Mouse (Mus musculus) heart, embryonic 10.5 days (tissue): ENCODE results near the gene Pemt. TPM values are rescaled to one million over a fixed set of nuclear protein-coding genes. Genes with fewer than 3 reads are reported as not detected.
"Not testable (repeated sequence)": the region's sequence is repeated elsewhere in the genome, so short reads cannot be mapped to it uniquely, and the experiment has no call there.

Source experiments
- DNase-seq: peaks from one replicate; pipeline ENCODE4 v3.0.0-alpha.2; 2017; ENCODE audit warnings: low spot score
- H3K27ac ChIP-seq: fragments of 300-500 bp; sonication (generic); 2 replicates; pipeline ENCODE4 v1.5.1; 2016; ENCODE audit warnings: mild to moderate bottlenecking
- H3K27me3 ChIP-seq: fragments of 300-500 bp; sonication (generic); 2 replicates; pipeline ENCODE4 v1.6.1; 2016; ENCODE audit warnings: mild to moderate bottlenecking; ENCODE audit not compliant: poor library complexity, insufficient read depth, severe bottlenecking
- H3K36me3 ChIP-seq: fragments of 300-500 bp; sonication (generic); 2 replicates; pipeline ENCODE4 v1.6.1; 2016; ENCODE audit warnings: mild to moderate bottlenecking, moderate library complexity
- H3K4me1 ChIP-seq: fragments of 300-500 bp; sonication (generic); 2 replicates; pipeline ENCODE4 v1.6.1; 2016; ENCODE audit warnings: mild to moderate bottlenecking
- H3K4me3 ChIP-seq: fragments of 300-500 bp; sonication (generic); 2 replicates; pipeline ENCODE4 v1.5.1; 2016; ENCODE audit warnings: mild to moderate bottlenecking, moderate library complexity
- H3K9me3 ChIP-seq: fragments of 300-500 bp; sonication (generic); 2 replicates; pipeline ENCODE4 v1.6.1; 2016; ENCODE audit warnings: mild to moderate bottlenecking, moderate library complexity
- WGBS: fragments of 180-500 bp; shearing (Covaris S2); methylation state at CpG from one replicate; pipeline ENCODE4 v1.1.7; 2016; 5-methylcytosine and 5-hydroxymethylcytosine counted together
- polyA plus RNA-seq: library from polyadenylated mRNA; unstranded; fragments of >200 nt; fragmentation: Nextera tagmentation; extraction: Ambion mirVana; gene quantifications from 2 replicates; pipeline ENCODE4 v1.2.1, GENCODE M21; 2016

The Pemt gene
- polyA plus RNA-seq, 1 experiment from 2014 or later = 11.6 TPM

DNA sequence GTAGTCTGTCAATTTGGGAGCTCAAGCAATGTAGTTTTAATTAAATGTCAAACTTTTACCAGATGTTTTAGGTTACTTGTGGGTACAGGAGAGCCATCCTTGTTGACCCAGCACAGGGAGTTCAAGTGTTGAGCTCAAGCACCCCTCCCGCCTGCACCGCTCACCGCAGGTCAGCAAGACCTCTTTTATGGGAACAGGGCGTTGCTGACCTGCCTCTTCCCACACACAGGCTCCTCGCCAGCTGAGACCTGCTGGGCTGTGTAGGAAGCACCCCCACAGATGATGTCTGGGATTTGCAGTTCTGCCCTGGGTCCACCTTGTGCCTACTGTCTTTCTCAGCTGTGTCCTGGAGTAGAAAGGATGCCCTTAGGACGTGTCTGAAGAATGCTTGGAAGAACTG is 89.5 kb downstream of the Pemt start:
- Histone ChIP-seq H3K36me3 (peaks cover 27% of the 10 kb centered on the region), H3K27me3 (no peaks in the 10 kb centered on the region), H3K9me3 (no peaks in the 10 kb centered on the region), H3K4me1 (peaks cover 45% of the 10 kb centered on the region), H3K4me3 (no peak overlapping the region), H3K27ac (no peak overlapping the region)
- 88% methylated on average over 6 of the region's 6 CpGs for WGBS
- no peak for DNase-seq

DNA sequence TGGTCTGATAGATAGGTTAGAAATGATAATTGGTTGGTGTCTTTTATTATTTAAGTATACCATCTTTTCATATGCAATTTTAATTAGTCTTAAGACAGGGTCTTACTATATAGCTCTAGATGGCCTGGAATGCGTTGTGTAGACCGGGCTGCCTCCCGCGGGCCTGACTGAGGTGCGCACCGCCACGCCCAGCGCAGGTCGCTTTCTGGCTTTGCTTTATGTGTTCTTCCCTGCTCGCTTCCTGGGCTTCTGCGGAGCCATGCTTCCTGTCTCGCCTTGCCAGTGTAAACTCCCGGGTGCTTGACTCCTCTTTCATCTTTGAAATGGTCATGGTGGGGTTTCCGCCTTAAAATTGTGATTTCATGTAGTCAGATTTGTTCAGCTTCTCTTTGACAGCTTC is 93.4 kb downstream of the Pemt start:
- H3K27ac ChIP-seq = no peak overlapping the region
- no peaks in the 10 kb centered on the region for H3K27me3 ChIP-seq
- H3K4me1 ChIP-seq = peaks cover 25% of the 10 kb centered on the region; the same call in 1 of the 2 replicates
- DNase-seq = no peak
- H3K36me3 ChIP-seq = peaks cover 21% of the 10 kb centered on the region; the same call in 1 of the 2 replicates
- H3K9me3 ChIP-seq = no peaks in the 10 kb centered on the region
- WGBS = 87% methylated on average over 14 of the region's 14 CpGs
- no peak overlapping the region for H3K4me3 ChIP-seq

DNA sequence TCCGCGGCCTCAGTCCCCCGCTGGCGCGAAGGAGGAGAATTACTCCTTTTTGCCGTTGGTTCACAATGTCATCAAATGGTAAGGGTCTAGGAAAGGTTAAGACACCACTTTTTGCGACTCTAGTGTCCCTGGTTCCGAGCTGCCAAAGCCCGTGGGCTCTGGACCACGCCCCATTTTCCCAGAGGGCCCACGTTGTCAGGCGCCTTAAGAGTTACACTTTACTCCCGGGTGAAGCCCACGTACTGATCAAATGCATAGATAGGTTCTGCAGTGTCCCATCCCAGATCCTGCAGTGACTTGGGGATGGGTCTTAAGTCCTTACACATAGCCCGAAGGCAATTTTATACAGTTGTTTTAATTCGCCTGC is 97.9 kb downstream of the Pemt start:
- Histone ChIP-seq H3K4me1 (peaks cover 23% of the 10 kb centered on the region; the same call in 1 of the 2 replicates), H3K27ac (peak overlapping the region; percentile 98), H3K36me3 (peaks cover 8% of the 10 kb centered on the region; the same call in 1 of the 2 replicates), H3K9me3 (no peaks in the 10 kb centered on the region), H3K27me3 (no peaks in the 10 kb centered on the region), H3K4me3 (peak overlapping the region; percentile 95)
- 2% methylated on average over 16 of the region's 16 CpGs for WGBS
- no peak for DNase-seq

DNA sequence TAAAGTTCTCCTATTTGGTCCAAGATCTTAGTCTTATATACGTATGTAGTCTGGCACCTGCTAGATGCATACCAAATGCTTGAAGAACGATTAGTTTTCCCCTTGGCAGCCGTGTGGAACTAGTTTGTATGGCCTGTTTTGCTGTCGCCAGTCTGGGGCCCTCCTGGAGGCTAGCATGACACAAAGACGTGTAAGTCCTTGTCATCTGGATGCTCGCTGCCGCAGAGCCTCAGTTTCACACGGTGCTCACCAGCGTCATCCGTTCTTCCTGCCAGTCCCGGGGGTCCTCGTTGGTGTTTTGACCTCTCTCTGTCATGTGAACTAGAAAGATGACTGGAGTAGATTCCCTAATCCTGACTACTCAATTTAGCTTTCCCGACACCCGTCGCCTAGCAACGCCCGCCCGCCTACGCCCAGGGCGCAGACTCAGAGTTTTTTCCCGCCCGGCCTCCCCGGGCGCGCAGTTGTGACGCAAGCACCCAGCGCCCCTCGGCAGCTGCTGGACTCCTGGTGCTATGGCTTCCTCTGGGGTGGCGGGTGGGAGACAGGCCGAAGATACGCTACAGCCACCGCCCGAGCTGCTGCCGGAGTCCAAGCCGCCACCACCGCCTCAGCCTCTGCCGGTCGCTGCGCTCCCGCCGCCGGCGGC is 98.4 kb downstream of the Pemt start, which contains the start of gene Med9:
Gene Med9, plus strand, starts transcription at position 455 of the 649 bp plus-strand sequence.
- 2% methylated on average over 43 of the region's 43 CpGs for WGBS
- peak; percentile 97 for DNase-seq
- no peaks in the 10 kb centered on the region for H3K9me3 ChIP-seq
- H3K27me3 ChIP-seq = no peaks in the 10 kb centered on the region; the same call in 1 of the 2 replicates
- H3K27ac ChIP-seq = peak within 1 kb of the TSS; percentile 98
- peaks cover 23% of the 10 kb centered on the region; the same call in 1 of the 2 replicates for H3K4me1 ChIP-seq
- peaks cover 8% of the 10 kb centered on the region; the same call in 1 of the 2 replicates for H3K36me3 ChIP-seq
- peak within 1 kb of the TSS; percentile 95 for H3K4me3 ChIP-seq

- H3K9me3 ChIP-seq, H3K4me3 ChIP-seq, H3K27ac ChIP-seq, H3K27me3 ChIP-seq, H3K36me3 ChIP-seq, DNase-seq: not testable (repeated sequence)
- 86% methylated on average over 10 of the region's 10 CpGs for WGBS
- H3K4me1 ChIP-seq = peaks cover 32% of the 10 kb centered on the region; the same call in 1 of the 2 replicates
Measured at GRCm38 (mm10) chr11:59944855-59945254, 101.4 kb downstream of the Pemt start.

GRCm38 (mm10) chr11:59941391-59941790 is 104.9 kb downstream of the Pemt start:
- no peak overlapping the region for H3K4me3 ChIP-seq
- WGBS = 24% methylated on average over 3 of the region's 3 CpGs
- no peaks in the 10 kb centered on the region; the same call in 1 of the 2 replicates for H3K27me3 ChIP-seq
- peaks cover 22% of the 10 kb centered on the region; the same call in 1 of the 2 replicates for H3K4me1 ChIP-seq
- H3K9me3 ChIP-seq = no peaks in the 10 kb centered on the region
- no peak overlapping the region for H3K27ac ChIP-seq
- H3K36me3 ChIP-seq = no peaks in the 10 kb centered on the region
- no peak for DNase-seq

GRCm38 (mm10) chr11:59940645-59941044 is 105.6 kb downstream of the Pemt start:
- no peak for DNase-seq
- Histone ChIP-seq H3K27me3 (no peaks in the 10 kb centered on the region; the same call in 1 of the 2 replicates), H3K4me1 (peaks cover 22% of the 10 kb centered on the region; the same call in 1 of the 2 replicates), H3K27ac (no peak overlapping the region), H3K9me3 (no peaks in the 10 kb centered on the region), H3K36me3 (no peaks in the 10 kb centered on the region), H3K4me3 (no peak overlapping the region)
- WGBS = 24% methylated on average over 3 of the region's 3 CpGs

GRCm38 (mm10) chr11:59939821-59940220 is 106.5 kb downstream of the Pemt start:
- no peak for DNase-seq
- WGBS = 81% methylated on average over 1 of the region's 1 CpGs
- Histone ChIP-seq H3K4me3 (no peak overlapping the region), H3K36me3 (no peaks in the 10 kb centered on the region), H3K9me3 (no peaks in the 10 kb centered on the region), H3K4me1 (peaks cover 22% of the 10 kb centered on the region; the same call in 1 of the 2 replicates), H3K27ac (no peak overlapping the region), H3K27me3 (peaks cover 6% of the 10 kb centered on the region)

- H3K4me3 ChIP-seq = no peak overlapping the region
- H3K36me3 ChIP-seq = no peaks in the 10 kb centered on the region
- 32% methylated on average over 2 of the region's 2 CpGs for WGBS
- DNase-seq = no peak
- peaks cover 6% of the 10 kb centered on the region for H3K27me3 ChIP-seq
- H3K9me3 ChIP-seq = no peaks in the 10 kb centered on the region
- H3K27ac ChIP-seq = peak overlapping the region; percentile 31; the same call in 1 of the 2 replicates
- H3K4me1 ChIP-seq = peaks cover 30% of the 10 kb centered on the region
Measured at GRCm38 (mm10) chr11:59937615-59938014, 108.7 kb downstream of the Pemt start.

DNA sequence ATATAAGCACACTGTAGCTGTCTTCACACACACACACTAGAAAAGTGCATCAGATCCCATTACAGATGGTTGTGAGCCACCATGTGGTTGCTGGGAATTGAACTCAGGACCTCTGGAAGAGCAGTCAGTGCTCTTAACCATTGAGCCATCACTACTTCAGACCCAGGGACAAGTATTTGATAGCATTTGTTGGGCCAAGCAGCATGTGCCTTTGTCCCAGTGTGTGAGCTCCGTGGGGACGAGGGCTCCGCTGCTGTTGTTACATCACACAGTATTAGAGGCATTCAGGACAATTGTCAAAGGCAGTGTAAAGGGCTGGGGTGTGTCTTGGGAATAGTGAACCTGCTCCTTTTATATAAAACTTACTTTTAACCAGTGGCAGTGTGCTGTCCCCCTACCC is 109.3 kb downstream of the Pemt start:
- Histone ChIP-seq H3K4me1 (peaks cover 34% of the 10 kb centered on the region), H3K27ac (no peak overlapping the region), H3K27me3 (peaks cover 6% of the 10 kb centered on the region; the same call in 1 of the 2 replicates), H3K4me3 (no peak overlapping the region), H3K9me3 (no peaks in the 10 kb centered on the region), H3K36me3 (no peaks in the 10 kb centered on the region)
- no peak for DNase-seq
- WGBS = 82% methylated on average over 3 of the region's 3 CpGs

DNA sequence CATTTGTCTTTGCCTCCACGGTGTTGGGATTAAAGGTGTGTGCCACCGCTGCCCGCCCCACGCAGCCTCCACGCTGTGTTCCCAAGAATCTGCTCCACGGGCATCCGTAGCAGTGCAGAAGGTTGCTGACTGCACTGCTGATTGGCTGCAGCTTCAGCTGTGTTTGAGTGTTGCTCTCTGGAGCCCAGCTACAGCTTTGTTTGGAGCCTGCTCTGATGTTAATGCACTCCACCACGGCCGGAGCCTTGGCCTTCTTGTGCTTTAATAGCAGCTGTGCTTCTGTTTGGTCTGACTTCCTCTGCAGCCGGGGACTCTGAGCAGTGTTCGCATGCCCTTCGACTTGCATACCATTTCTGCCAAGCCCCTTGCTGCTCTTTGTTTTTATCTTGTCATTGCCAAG is 112.3 kb downstream of the Pemt start:
- H3K4me1 ChIP-seq = peaks cover 23% of the 10 kb centered on the region
- H3K27ac ChIP-seq = peak overlapping the region; percentile 50; the same call in 1 of the 2 replicates
- no peaks in the 10 kb centered on the region for H3K9me3 ChIP-seq
- no peaks in the 10 kb centered on the region for H3K36me3 ChIP-seq
- DNase-seq = no peak
- H3K27me3 ChIP-seq = peaks cover 9% of the 10 kb centered on the region; the same call in 1 of the 2 replicates
- WGBS = 41% methylated on average over 12 of the region's 12 CpGs
- H3K4me3 ChIP-seq = no peak overlapping the region

DNA sequence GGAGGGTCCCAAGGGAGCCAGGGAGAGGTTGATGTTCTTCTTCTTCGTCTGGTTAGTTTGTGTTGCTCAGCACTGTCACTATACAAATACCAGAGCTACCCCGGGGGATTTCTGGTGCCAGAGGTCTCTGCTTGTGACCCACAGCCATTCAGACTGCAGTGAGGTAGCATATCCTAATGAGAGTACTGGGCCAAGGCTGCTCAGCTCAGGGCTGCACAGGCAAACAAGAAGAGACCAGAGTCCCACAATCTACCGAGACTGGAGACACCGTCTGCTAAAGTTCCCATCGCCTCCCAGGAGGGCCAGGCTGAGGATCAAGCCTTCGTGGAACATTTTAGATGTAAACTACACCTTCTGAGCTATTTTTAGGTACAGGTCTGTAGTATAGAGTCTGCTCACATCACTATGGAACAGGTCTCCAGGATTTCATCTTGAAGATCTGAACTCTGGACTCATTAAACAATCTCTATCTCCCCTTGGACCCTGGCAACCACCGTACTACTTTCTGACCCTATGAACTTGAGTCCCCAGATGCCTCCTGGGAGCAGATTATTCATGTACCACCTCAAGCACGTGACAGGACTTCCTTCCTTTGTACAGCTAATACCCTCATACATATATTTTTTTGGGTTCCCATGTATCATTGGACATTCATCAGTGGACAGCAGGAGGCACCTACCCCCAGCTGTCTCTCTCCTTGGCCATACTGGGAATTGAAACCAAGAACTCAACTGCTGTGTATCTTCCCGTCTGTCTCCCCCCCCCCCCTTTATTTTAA is 113.5 kb downstream of the Pemt start:
- H3K27me3 ChIP-seq = peaks cover 16% of the 10 kb centered on the region; the same call in 1 of the 2 replicates
- H3K27ac ChIP-seq = peak overlapping the region; percentile 25
- WGBS = 70% methylated on average over 9 of the region's 9 CpGs
- H3K36me3 ChIP-seq = no peaks in the 10 kb centered on the region
- no peak overlapping the region for H3K4me3 ChIP-seq
- peaks cover 19% of the 10 kb centered on the region for H3K4me1 ChIP-seq
- DNase-seq = no peak
- H3K9me3 ChIP-seq = no peaks in the 10 kb centered on the region

- DNase-seq = no peak
- Histone ChIP-seq H3K4me3 (no peak overlapping the region), H3K27ac (no peak overlapping the region), H3K27me3 (peaks cover 11% of the 10 kb centered on the region; the same call in 1 of the 2 replicates), H3K36me3 (no peaks in the 10 kb centered on the region), H3K4me1 (peaks cover 16% of the 10 kb centered on the region), H3K9me3 (no peaks in the 10 kb centered on the region)
- WGBS = 62% methylated on average over 4 of the region's 4 CpGs
Measured at GRCm38 (mm10) chr11:59930031-59930430, 116.3 kb downstream of the Pemt start.
